ENCODE assay signal across 18 mouse cellular contexts in genomic region chr10:78407132-78407531, GRCm38 (mm10).
"Had no signal": no experiment of that assay in that cellular context is flagged by ENCODE, and none has a peak within 500 bp of the region (broad histone marks: within the 10 kb centered on the region; RNA-seq: fewer than 3 reads in every experiment).

No protein-coding gene starts in this region.

- H3K4me2 ChIP-seq: limb, embryonic 12.5 days; midbrain, embryonic 11.5 days; neural tube, embryonic 12.5 days; neural tube, embryonic 15.5 days had no signal

- DNase-seq: kidney, adult 18-20 months; kidney, postnatal 25 days; layer of hippocampus, adult 9-11 months; lung, adult 2 months; midbrain, embryonic 14.5 days; thymus, adult 18-20 months; thymus, postnatal 14 days had no signal

- H3K27ac ChIP-seq: hindbrain, postnatal 0 days; kidney, postnatal 0 days; layer of hippocampus, adult 2 months; limb, embryonic 12.5 days; macrophage; neural tube, embryonic 12.5 days; neural tube, embryonic 15.5 days had no signal

- H3K9me3 ChIP-seq: limb, embryonic 12.5 days; megakaryocyte, embryonic 14.5 days; neural tube, embryonic 12.5 days; neural tube, embryonic 15.5 days had no signal

- H3K9ac ChIP-seq: limb, embryonic 12.5 days; neural tube, embryonic 12.5 days; neural tube, embryonic 15.5 days had no signal

- H3K4me3 ChIP-seq: layer of hippocampus, adult 2 months; limb, embryonic 12.5 days; megakaryocyte, embryonic 14.5 days; neural tube, embryonic 12.5 days; neural tube, embryonic 15.5 days had no signal

- H3K27me3 ChIP-seq: limb, embryonic 12.5 days; megakaryocyte, embryonic 14.5 days; neural tube, embryonic 12.5 days; neural tube, embryonic 15.5 days had no signal

- ATAC-seq: hindbrain, postnatal 0 days; inflammation-experienced regulatory T-cells, adult 6 months; intestine, embryonic 16.5 days had no signal
